Mouse (Mus musculus): ENCODE measurements around the gene Nceh1.

Gene Nceh1

DNA sequence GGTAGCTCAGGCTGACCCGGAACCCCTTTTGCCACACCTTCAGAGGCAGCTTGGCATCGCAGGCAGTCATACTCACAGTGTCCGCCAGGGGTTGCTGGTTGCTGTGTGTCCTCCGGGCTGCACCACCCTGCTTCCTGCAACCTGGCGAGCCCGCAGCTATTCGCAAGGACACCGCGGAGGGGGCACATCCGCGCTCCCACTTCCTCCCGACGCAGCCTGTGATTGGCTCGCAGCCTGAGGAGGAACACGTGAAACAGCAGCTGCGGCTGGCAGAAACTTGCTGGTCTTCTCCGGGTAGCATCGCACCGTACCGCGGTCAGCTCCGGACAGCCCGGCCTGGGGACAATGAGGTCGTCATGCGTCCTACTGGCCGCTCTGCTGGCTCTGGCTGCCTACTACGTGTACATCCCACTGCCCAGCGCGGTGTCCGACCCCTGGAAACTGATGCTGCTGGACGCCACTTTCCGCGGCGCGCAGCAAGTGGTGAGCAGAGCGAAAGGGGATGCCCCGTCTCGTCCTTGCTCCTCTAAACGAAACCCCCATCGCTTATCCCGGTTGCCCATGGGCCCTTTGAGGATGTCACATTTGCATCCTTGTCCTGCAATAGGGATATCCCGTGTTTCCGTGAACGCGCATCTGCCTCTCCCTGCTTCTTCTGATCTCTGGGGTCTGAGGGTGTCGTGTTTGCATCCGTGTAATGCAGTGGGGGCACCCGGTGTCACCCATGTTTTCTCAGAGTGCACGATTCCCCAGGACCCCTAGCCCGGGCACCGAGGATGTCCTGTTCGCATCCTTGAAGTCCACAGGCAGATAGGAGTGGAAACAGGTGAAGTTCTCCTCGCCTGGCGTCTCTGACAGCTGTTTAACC lies at the start of gene Nceh1:
Nceh1 (plus strand) TSS at position 233 of the 868 bp plus-strand sequence.
- DNase-seq = peak; percentile 97

DNA sequence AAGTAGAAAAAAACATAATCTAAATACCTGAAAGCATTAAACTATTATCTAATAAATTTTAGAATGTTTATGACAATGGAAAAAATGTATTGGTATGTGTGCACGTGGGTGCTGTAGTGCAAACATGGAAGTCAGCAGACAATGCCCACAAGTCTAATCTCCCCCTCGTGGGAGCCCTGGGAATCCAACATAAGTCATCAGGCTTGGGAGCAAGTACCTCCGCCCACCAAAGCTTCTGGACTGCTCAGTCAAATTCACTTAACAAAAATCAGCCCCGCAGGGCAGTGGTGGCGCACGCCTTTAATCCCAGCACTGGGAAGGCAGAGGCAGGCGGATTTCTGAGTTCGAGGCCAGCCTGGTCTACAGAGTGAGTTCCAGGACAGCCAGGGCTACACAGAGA lies 42.7 kb upstream of the Nceh1 start:
- DNase-seq = no peak

DNA sequence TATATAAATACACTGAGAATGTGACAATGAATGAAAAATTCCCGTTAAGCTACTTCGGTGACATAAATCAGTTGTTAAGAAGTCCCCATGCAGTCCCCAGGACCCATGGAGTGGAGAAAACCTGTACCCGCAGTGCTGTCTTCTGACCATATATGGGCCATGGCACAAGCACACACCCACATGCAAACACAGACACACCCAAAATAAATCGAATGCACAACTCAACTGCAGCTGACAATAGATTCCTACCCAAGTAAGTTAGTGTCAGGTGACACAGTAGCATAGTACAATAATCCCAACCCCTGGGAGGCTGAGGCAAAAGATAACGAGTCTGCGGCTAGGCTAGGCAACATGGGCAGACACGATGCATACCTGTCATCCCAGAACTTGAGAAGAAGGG lies 39.2 kb upstream of the Nceh1 start:
- no peak for DNase-seq

DNA sequence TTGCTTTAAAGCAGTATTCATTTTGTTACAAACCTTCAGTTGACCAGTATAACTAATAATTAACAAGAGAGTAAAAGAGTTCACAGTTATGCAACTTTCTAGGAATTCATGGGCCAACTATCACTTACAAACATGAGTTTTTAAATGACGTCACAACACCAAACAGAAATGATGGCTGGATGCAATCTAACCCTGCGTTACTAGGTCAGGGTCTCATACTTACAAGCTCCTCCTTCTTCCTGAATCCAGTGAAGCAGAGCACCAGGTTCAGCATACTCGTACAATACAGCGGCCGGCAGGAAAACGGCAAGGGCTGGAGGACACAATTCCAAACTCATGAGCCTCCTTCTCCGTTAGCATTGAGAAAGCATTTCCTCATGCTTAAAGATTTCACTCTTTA lies 37.0 kb upstream of the Nceh1 start:
- peak; percentile 36 for DNase-seq

DNA sequence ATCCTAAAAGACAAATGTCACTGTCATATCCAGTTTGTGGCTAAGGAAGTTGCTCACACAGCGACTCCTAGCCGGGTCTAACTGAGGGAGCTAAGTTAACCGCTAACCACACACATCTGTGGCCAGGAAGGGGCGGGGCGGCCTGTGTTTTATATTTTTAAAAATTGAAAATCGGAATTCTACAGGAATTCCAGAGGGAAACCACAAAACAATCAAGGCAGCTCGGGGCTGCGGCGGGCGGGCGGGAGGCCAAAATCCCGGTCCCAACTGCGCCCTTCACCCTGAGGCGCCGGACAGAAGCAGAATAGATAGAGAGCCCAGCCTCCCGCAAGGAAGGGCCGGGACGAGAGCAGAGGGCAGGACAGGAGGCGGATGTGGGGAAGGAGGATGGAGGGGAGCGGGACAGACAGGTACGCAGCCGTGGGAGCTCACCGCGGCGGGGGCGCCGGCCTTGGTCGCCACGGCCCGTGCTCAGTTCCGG lies 29.5 kb upstream of the Nceh1 start:
- peak; percentile 43 for DNase-seq

DNA sequence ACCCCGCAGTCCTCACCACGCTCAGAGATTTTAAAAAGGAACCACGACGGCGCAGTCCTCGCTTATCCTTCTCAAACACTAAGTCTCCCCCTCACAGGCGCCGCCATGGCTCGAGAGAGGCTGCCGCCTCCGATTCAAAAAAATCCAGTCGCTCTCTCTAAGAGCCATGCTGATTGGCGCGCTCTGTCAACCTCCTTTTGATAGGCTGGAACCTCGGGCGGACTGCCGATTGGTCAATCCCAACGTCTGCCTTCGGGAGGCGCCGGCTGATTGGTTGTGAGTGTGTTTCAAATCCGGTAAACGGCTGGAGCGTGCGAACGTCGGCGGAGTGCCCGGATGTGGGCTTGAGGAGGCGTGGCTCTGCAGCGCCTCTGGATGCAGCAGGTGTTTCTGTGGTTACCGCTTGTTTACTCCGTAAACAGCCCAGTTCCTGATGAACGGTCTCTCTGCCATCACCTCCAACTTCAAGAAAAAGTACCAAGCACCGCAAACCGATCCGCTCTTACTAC lies 29.0 kb upstream of the Nceh1 start, which contains the start of gene Ect2:
Ect2 (minus strand) TSS at position 178 of the 509 bp plus-strand sequence.
- DNase-seq = peak; percentile 99

DNA sequence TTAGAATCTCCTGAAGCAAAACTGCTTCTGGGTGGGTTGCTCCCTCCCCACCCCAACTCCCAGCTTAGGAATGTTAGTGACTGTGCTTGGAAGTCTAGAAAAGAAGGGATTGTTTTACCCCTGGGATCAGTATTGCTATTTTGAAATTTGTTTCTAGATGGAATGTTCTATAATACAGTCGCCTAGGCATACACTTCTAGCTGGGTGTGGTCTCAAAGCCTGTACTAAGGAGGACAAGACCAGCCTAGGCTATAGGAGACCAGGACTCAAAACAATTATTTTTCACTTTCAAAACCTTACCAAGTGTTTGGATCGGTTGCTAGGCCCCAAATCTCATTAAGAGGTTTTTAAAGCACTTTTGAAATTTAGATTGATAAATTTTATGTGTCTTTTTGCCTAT lies 28.5 kb upstream of the Nceh1 start:
- DNase-seq = no peak

DNA sequence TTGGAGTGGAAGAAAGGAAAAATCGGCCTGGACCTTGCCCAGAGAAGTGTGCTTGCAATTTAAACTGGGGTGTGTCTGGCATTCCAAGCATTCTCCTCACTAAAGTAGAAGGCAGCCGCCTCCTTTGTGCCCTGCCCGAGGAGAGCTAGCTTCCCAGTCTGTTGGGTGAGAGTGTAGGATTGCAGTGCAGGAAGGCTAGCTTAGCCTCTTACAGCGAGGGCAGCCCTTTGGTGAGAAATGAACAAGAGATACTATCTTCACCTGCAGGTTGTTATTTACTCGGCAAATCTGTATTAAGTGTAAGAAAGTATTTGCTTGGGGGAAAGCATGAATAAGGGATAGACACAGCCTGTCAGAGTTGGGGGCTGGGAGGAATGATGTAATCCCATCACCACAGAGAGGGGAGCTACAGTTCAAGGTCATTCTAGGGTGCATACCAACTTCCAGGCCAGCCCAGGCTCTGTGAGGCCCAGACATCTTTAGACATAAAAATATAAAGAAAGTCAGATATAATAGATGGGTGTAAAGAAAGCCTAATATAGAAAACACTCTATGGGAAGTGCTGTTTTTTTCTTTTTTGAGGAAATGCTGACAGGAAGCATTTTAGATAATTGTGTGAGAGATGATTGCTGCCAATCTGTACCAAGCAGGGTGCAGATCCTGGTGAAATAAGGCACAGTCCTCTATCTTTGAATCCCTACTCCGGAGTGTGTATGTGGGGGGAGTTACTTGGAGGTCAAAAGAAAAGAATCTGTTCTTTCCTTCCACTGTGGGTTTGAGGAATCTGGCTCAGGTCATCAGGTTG lies 27.5 kb upstream of the Nceh1 start:
- DNase-seq = peak; percentile 67

DNA sequence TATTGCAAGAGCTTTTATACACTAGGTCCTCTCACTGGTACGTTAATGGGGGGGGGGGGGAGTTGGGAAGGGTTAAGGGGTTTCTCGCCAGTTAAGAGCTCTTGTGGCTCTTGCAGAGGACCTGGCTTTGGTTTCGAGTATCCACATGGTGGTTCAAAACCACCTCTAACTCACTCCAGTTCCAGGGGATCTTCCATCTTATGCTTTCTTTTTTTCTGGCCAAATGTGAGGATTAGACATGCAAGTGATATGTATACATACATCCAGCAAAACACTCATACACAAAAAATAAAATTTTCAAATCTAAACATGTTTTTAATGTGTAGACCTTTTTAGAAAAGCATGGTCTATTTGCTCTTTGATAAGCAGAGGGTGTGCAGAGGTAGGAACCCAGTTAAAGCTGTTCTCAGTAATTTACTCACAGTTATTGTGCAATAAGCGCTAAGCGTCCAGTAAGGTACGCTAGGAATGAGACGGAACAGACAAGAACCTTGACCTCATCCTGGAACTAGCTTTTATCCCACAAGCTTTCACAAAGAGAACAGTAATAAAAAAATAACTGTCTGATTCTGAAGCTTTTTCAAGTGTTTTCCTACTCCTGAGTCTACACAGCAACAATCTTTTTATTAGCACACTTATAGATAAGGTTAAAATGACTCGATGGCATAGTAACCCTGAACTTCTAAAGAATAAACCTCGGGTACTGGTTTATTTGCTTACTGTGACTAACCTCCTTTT lies 26.7 kb upstream of the Nceh1 start:
- DNase-seq = no peak

DNA sequence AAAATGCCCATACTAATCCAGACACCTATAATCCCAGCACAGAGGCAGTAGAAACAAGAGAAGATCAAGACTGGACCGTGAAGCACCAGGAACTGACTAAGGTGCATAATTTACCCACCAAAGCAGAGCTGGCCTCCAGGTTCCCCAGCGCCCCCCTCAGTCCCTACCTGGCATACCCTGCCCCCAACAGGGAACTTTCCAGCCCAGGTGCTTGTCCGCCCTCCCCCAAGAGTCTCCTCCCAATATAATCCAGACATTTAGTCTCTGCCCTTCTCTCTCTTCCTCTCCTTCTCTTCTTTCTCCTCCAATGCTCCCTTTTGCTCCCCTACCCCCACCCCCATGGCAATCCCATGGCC lies 26.2 kb upstream of the Nceh1 start:
- DNase-seq = no peak

DNA sequence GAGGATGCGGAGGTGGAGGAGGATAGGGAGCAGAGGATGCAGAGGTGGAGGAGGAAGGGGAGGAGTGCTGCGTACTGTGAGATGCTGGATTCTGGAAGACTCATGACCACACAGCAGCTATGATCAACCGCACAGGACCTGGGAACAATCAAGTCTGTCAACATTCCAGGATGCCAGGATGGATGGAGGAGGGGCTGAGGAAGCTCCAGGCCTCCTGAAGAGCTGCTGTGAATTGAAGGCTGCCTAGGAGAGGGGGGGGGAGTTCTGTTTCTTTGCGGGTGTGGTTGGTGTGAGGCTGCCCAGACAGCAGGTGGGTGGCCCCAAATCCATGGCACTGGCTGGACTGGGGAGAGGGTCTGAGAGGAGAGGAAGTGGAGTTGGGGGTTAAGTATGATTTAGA lies 23.9 kb upstream of the Nceh1 start:
- no peak for DNase-seq

DNA sequence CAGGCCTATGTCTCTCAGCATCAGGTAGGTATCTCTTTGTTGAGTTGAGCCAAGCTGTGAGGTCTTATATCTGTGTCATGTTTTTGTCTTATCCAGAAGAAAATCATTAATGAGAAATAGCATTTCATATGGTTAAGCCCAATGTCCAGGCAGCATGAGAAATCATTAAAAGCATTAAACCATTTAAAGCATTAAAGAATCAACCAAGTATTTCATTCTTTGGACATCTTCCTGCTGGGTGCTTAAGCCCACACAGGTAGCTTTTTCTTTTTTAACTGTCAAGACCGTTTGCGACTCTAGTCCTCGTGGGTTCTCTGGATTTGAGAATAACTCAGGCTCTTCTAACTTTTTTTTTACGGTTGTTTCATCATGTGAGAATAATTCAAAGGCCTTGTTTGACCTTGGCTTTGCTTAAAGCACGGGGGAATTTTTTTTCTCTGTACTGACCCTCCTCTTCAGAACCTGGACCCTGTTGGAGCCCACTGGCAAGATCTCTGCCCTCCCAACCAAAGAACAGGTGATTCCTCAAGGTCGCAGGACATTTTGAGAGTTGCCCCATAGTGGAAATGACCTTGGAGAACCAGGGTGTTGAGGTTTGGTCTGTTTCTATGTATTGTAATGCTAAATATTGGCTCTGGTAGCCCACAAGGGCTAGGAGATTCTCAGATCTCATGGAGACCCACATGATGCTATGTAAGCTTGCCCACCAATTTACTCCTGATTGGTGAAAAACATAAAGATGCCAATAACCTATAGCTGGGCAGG lies 20.9 kb upstream of the Nceh1 start:
- DNase-seq = no peak

DNA sequence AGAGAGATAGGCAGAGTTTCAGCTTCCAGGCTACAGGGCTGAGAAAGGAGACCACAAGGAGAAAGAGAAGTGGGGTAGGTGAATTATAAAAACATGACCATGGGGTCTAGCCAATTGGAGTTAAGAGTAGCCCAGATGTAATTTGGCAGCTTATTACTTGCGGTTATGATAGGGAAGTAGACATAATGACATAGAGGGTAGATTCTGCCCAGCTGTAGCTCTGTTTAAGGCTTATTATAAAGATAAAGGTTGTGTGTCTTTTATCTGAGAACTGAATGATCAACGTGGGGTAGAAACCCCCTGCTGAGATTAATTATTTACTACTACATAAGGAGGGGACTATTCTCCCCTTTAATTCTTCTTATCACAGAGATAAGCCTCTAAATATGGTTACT lies 20.4 kb upstream of the Nceh1 start:
- no peak for DNase-seq

DNA sequence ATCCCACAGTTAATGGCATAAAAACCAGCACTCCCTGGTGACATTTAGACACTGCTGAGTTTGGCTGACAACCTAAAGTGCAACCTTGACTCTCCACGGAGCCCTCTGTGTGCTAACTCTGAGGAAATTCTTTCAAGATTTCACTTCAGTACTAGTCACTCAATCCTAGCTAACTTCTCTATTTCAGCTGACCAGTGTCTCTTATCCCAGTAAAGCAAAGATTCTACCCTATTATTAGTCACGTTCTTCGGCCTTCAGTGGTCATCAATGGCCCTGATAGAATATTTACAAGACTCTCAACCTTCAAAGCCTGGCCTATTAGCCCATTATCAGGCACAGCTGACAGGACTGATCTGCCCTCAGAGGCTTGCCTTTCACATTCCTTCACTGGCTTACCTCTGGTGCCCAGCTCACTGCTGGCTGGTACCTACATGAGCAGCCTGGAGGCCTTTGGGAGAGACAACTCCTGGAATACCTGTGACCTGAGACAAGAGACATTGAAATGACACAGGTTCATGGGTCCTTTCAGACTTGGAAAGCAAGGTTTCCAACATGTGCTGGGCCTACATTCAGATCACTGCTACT lies 17.2 kb upstream of the Nceh1 start:
- DNase-seq = no peak

DNA sequence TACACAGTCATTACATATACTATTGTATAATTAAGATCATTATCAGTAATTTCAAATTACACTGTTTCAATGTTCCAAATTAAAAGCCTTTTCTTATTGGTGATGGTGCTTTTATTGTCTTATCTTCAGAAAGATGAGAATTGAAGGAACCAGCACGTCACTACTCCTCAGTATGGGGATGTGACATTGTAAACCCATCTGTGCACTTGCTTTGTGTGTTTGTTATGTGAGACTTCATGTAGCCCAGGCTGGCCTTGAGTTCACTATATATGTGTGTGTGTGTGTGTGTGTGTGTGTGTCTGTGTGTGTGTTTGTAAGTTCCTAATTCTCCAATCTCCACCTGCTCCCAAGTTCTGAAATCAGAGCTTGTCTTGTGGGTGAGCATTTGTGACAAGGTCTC lies 12.5 kb upstream of the Nceh1 start:
- DNase-seq = no peak

DNA sequence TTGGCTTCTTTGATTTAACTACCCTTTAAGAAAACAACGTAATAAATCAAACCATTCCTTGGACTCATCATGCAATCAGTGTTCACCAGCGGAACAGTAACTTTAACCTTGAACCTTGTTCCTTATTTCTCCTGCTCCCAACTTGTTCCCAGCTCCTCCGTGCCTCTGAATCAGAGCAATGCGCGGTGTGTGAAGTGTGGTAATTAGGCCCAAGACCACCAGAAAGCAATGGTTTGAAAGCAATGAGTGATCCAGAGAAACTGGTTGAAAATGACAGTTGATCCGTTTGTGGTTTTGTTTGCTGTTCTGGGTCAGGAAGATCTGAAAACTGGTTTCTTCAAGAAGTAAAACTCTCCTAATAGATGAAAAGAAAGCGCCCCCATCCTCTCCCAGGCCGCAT lies 3.1 kb upstream of the Nceh1 start:
- DNase-seq = no peak

DNA sequence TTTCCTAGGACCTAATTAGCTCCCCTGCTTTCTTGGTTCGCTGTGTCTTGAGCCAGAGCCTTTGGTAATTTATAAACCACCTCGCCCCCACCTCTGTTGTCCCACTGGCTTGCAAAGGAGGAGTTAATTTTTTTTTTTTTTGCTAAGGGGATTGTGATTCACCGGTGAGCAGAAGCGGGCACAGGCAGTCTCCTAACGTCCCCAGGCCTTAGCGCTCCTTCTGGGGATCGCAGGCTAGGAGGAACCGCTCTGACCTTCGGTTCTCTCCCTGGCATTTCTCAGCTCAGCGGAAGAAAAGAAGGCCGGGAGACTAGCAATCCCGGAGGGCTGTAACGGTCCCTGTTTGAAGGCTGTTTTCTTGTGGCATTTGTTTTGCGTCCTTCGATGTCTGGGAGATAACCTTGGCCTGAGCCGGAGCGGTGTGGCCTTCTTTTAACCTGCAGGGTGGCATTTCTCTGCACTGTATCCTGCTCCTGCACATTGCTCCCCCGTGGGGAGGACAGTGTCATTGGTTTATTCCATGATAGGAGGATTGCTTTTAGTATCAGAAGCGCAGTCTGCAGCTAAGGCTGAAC lies 923 bp downstream of the Nceh1 start:
- peak; percentile 69 for DNase-seq

DNA sequence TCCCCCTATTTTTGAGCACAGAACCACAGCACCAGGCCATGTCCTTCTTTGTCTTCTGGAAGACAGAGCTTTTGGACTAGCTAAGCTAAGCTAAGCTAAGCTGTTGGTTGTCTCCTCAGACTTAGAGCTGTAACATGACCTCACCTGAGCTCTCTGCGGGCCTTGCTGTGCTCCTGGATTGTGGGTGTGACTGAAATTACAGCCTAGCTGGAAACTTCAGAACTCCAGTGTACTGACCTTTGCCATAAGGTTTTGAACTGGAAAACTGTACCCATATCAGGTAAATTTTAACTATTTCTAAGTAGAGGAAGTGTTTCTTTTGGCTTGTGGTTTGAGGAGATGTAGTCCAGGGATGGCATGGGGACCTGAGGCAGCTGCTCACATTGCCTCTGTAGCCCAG lies 5.6 kb downstream of the Nceh1 start:
- no peak for DNase-seq

DNA sequence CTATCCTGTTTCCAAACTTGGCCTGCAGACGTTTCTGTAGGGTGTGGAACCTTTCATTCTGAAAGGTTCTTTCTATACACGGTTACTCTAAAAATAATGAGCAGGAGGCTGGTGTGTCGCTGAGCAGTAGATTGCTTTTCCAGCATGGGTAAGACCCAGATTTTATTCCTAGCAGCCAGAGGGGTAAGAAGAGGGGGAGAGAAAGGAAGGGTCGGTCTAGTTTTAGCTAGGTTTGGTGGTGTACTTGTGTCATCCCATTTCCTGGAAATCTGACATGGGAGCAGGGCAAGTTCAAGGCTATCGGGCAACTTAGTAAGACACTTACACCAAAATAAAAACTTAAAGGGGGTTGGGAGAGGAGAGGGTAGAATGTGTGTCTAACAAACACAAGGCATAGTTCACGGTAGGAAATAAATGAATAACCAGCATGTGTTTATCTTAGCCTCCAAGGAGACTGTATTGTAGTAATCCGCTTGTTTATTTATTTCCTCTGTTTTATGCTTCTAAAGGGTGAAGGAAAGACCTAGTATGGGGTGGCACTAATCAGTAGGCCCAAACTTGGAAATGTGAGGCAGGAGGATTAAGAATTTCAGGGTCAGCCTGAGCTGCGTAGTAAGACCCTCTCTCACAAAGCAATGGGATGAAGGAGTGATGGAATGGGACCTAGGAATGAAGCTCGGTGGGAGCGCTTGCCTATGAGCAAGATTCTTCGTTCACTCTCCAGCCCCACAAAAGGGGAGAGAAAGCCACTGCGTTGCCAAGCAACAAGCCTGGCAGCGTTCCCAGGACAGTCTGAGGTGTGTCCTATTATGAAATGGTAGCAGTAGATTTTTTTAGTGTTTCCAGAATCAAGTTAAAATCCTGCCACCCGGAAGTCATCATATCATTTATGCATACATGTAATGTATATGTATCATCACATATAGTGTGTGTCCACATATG lies 6.8 kb downstream of the Nceh1 start:
- peak; percentile 88 for DNase-seq

DNA sequence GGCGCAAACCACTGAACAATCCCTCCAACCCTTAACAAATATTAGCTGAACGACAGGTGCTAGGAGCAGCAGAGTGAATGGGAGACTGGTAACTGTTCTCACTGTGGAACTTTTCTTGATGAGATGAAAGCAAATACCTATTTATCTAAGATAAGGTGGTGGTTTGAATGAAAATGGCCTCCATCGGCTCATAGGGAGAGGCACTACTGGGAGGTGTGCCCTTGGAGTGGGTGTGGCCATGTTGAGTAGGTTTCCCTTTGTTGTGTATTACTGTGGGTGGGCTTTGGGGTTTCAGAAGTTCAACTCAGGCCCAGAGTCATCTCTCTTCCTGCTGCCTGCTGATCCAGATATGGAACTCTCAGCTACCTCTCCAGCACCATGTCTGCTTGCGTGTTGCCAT lies 8.1 kb downstream of the Nceh1 start:
- no peak for DNase-seq

Data from kidney, adult 18-20 months (tissue).